Mouse (Mus musculus): ENCODE measurements at regions not wholly inside any gene's neighbourhood (a gene's known extent, or its start where the extent isn't known, plus 50 kb on each side); places are given as distances from the start of the nearest gene placed in this dataset.

- no peak for TF ChIP-seq CTCF (IDR thresholded peaks at IDR 0.05; ENCODE audit: insufficient read depth, low read depth, low read length)
- no peak for TF ChIP-seq POLR2A (IDR thresholded peaks at IDR 0.05; ENCODE audit: insufficient read depth, low read depth, low read length)
Measured at GRCm38 (mm10) chr11:63299712-63300581, 171.2 kb downstream of the Pmp22 start.

All from olfactory bulb, adult 2 months (tissue).